In genomic region chr7:99990990-99991707, GRCm38 (mm10) we compare ENCODE assay signal across 1 mouse cellular context.
TF ChIP-seq lines count a peak whose summit lies in the region.

No protein-coding gene starts in this region.

TF ChIP-seq in MEL, 35 proteins besides CTCF, POLR2A, EP300 and RAD21:
- TF ChIP-seq HCFC1 (IDR thresholded peaks at IDR 0.05; ENCODE audit: low read depth, low read length) (no peak), TAL1 (IDR thresholded peaks at IDR 0.05; ENCODE audit: low read length) (no peak), GATA1 (IDR thresholded peaks at IDR 0.05; ENCODE audit: low read depth, low read length) (no peak), MEF2A (IDR thresholded peaks at IDR 0.05; ENCODE audit: extremely low read depth, insufficient replicate concordance, low read depth, low read length, poor library complexity, severe bottlenecking) (no peak), ZC3H11A (IDR thresholded peaks at IDR 0.05; ENCODE audit: low read depth, low read length) (no peak), TCF12 (IDR thresholded peaks at IDR 0.05; ENCODE audit: low read depth, low read length) (no peak), MAZ (IDR thresholded peaks at IDR 0.05; ENCODE audit: low read depth, low read length) (no peak), MAFK (IDR thresholded peaks at IDR 0.05; ENCODE audit: borderline replicate concordance, low read depth, low read length) (no peak), KAT2A (conservative IDR thresholded peaks at IDR 0.05; ENCODE audit: low read depth, low read length) (no peak)
